Mouse (Mus musculus): ENCODE measurements around the gene Rcc2. TPM values are rescaled to one million over a fixed set of nuclear protein-coding genes. Genes with fewer than 3 reads are reported as not detected.

Gene Rcc2
- total RNA-seq, 2 experiments from 2014 or later, result 30.3 to 50.8 TPM

GRCm38 (mm10) chr4:140744654-140745053, 44.3 kb downstream of the Rcc2 start:
- ATAC-seq (ENCODE audit: poor library complexity, severe bottlenecking), result peak; percentile 60

DNA sequence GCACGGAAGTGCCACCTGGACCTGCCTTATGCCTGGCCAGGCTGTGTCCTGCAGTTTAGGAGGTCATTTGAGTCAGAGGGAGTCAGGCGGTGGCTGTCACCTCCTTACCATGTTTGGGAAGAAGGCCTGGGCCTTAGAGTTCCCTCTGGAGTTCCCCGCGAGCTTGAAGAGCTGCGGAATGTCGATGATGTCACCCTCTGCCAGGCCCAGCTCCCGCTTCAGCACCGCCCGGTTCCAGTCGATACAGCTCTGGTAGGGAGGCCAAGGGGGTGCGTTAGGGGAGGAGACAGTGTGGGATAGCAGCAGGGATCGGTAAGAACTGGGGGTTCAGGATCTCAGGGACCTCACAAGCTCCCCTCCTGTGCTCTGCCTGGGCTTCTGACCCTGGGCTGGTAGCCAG, 47.6 kb downstream of the Rcc2 start:
- no peak for ATAC-seq (ENCODE audit: poor library complexity, severe bottlenecking)

DNA sequence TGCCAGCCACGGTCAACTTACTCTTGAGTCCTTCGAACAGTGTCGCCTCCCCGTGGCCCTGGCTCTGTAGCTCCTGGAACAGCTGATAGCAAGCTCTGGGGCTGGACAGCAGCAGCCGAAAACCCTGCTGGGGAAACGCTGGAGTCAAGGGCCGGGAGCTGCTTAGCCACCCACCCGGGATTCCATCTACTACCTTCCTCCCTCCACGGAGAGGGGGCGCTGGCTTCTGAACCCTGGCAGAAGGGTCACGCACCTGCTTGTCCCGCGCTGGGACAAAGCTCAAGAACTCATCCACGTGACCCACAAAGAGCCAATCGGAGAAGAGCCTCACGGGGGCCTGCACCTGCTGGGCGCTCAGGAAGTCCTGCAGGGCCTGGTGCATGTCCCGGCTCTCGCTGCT, 50.0 kb downstream of the Rcc2 start:
- ATAC-seq (ENCODE audit: poor library complexity, severe bottlenecking), result no peak

- no peak for ATAC-seq (ENCODE audit: poor library complexity, severe bottlenecking)
Measured at GRCm38 (mm10) chr4:140753366-140753765, 53.0 kb downstream of the Rcc2 start.

- no peak for ATAC-seq (ENCODE audit: poor library complexity, severe bottlenecking)
Measured at GRCm38 (mm10) chr4:140755811-140756210, 55.5 kb downstream of the Rcc2 start.

DNA sequence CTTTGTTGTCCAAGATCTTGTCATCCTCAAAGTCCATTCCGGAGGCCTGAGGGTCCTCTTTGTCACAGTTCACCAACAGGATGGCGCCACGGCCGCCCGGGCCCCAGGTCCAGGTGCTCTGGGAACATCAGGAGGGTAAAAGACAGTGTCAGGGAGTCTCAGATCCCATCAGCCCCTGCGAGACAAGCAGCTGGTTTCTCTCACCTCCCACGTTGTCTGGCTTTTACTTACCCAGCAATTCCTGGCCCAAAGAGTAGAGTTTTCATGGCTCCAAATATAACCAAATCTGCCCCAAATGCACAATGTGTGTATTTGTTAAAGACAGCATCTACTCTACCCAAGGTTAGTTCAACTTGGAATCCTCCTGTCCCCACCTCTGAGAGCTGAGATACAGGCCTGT, 61.3 kb downstream of the Rcc2 start:
- no peak for ATAC-seq (ENCODE audit: poor library complexity, severe bottlenecking)

- ATAC-seq (ENCODE audit: poor library complexity, severe bottlenecking), result peak; percentile 83
Measured at GRCm38 (mm10) chr4:140763158-140763557, 62.8 kb downstream of the Rcc2 start.

GRCm38 (mm10) chr4:140765936-140766335, 65.6 kb downstream of the Rcc2 start:
- peak; percentile 61 for ATAC-seq (ENCODE audit: poor library complexity, severe bottlenecking)

DNA sequence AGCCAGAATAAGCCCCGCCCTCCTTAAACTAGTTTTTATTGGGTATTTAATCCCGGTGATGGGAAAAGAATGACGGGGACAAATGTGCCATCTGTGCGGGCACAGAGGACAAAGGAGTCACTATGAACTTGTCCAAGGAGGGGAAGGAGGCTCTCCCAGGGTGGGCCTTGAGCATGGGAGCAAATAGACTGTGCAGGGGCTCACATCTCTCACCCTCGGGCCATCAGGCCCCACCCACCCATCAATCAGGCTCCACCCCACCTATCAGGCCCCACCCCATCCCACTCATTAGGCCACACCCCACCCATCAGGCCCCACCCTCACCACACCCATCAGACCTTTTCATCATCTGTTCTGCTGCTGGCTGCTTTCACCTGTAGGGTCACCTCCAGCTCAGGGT, 68.6 kb downstream of the Rcc2 start:
- ATAC-seq (ENCODE audit: poor library complexity, severe bottlenecking), result no peak

GRCm38 (mm10) chr4:140770433-140770832, 70.1 kb downstream of the Rcc2 start:
- ATAC-seq (ENCODE audit: poor library complexity, severe bottlenecking), result peak; percentile 23

- ATAC-seq (ENCODE audit: poor library complexity, severe bottlenecking), result peak; percentile 74
Measured at GRCm38 (mm10) chr4:140771091-140771490, 70.8 kb downstream of the Rcc2 start.

Other genes starting within 250 kb of the Rcc2 start
- gene Arhgef10l, start 34.5 kb upstream of the Rcc2 start, total RNA-seq (2015), result 22.8 and 25.3 TPM in 2 replicates
- 72.2 and 83.3 TPM in 2 replicates for gene Arhgef10l, start 34.5 kb upstream of the Rcc2 start, total RNA-seq (2017)
- not detected in 2 replicates for gene Padi6, start 42.1 kb downstream of the Rcc2 start, total RNA-seq (2015)
- not detected in 2 replicates for gene Padi6, start 42.1 kb downstream of the Rcc2 start, total RNA-seq (2017)
- gene Padi4, start 73.7 kb downstream of the Rcc2 start, total RNA-seq (2015), result 54.2 and 58.1 TPM in 2 replicates
- gene Padi4, start 73.7 kb downstream of the Rcc2 start, total RNA-seq (2017), result 60.7 and 63.3 TPM in 2 replicates
- gene Padi3, start 110.1 kb downstream of the Rcc2 start, total RNA-seq (2015), result 0.27 and 0.51 TPM in 2 replicates
- 0.26 TPM in 1 of 2 replicates, not detected in the other for gene Padi3, start 110.1 kb downstream of the Rcc2 start, total RNA-seq (2017)
- not detected in 2 replicates for gene Padi1, start 145.2 kb downstream of the Rcc2 start, total RNA-seq (2015)
- gene Padi1, start 145.2 kb downstream of the Rcc2 start, total RNA-seq (2017), result not detected in 2 replicates
- gene Padi2, start 205.8 kb downstream of the Rcc2 start, total RNA-seq (2015), result 53.2 and 54.0 TPM in 2 replicates
- gene Padi2, start 205.8 kb downstream of the Rcc2 start, total RNA-seq (2017), result 53.5 and 56.7 TPM in 2 replicates